Mouse (Mus musculus) embryonic fibroblast, embryonic 13.5 days (primary cell): ENCODE measurements around the gene Dbi. TPM values are rescaled to one million over a fixed set of nuclear protein-coding genes. Genes with fewer than 3 reads are reported as not detected.

Source experiments
- H3K27ac ChIP-seq: 2 replicates; pipeline ENCODE4 v1.5.1; 2012; ENCODE audit warnings: low read length, control low read depth, inconsistent platforms; ENCODE audit not compliant: insufficient read depth
- H3K4me1 ChIP-seq: 2 replicates; pipeline ENCODE4 v1.6.1; 2011; ENCODE audit warnings: low read length; ENCODE audit not compliant: control insufficient read depth, insufficient read depth
- H3K4me3 ChIP-seq: 2 replicates; pipeline ENCODE4 v1.5.1; 2011; ENCODE audit warnings: mild to moderate bottlenecking, control low read depth, low read length; ENCODE audit not compliant: insufficient read depth
- CTCF ChIP-seq: IDR thresholded peaks from 2 replicates; pipeline ENCODE4 v1.5.1; 2011; ENCODE audit warnings: mild to moderate bottlenecking, control low read depth, low read length, moderate library complexity, borderline replicate concordance; ENCODE audit not compliant: insufficient read depth
- POLR2A ChIP-seq: IDR thresholded peaks from 2 replicates; pipeline ENCODE4 v1.6.1; 2011; ENCODE audit warnings: low read depth, mild to moderate bottlenecking, control low read depth, low read length, moderate library complexity
- polyA plus RNA-seq: library from polyadenylated mRNA; stranded (reverse); fragments of >200 nt; gene quantifications from 2 replicates; pipeline ENCODE4 v1.2.4, GENCODE M21; 2011; ENCODE audit warnings: low read depth; ENCODE audit not compliant: missing spikeins, insufficient read length

Gene Dbi
- polyA plus RNA-seq, 1 experiment = 267 TPM

DNA sequence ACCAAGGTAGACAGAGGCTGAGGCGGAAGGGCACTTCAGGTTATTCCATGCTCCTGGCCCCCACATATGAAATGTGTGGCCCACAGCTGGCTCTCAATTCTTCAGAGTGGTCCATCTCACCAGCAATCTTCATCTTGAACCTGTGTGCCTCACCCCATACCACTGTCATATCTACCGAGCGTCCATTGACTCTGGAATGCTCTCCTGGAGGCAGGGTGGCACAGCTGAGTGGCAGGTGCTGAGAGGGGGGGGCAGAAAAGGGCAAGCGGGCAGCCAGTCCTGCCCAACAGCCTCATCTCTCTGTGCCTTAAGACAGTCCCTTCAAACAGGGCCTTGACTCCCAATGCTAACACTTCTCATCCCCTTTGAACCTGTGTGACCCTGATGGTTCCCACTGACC, 49.7 kb downstream of the Dbi start:
- no peak overlapping the region for H3K4me3 ChIP-seq
- H3K27ac ChIP-seq = no peak overlapping the region
- peaks cover 10% of the 10 kb centered on the region for H3K4me1 ChIP-seq
- no peak for TF ChIP-seq POLR2A
- no peak for TF ChIP-seq CTCF

GRCm38 (mm10) chr1:120070168-120070567, 50.7 kb downstream of the Dbi start:
- TF ChIP-seq CTCF (no peak), POLR2A (no peak)
- Histone ChIP-seq H3K4me1 (peaks cover 10% of the 10 kb centered on the region), H3K4me3 (no peak overlapping the region), H3K27ac (no peak overlapping the region)

DNA sequence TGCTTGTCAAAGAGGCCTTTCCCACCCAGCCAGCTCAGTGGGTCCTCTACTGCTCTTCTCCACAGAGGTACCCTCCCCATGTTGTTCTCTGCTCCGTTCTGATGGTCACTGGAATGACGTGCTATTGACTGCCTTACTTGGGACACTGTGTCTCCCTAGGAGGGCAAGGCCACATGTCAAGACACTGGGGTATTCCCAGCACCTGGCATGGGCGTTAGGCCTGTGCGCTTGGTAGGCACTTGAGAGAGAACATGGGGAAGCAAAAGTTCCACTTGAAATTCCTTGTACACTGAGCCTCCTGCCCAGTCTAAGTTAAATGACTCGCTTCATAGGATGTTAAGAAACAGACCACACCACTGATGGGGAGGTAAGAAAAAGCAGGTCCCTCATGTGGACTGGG, 51.8 kb downstream of the Dbi start:
- TF ChIP-seq CTCF (no peak), POLR2A (no peak)
- Histone ChIP-seq H3K27ac (no peak overlapping the region), H3K4me3 (no peak overlapping the region), H3K4me1 (peaks cover 6% of the 10 kb centered on the region)

- H3K4me3 ChIP-seq = no peak overlapping the region
- TF ChIP-seq POLR2A = no peak
- no peak for TF ChIP-seq CTCF
- no peak overlapping the region for H3K27ac ChIP-seq
- 0 out of 2 replicates have a peak, but pooled peaks cover 2% of the 10 kb centered on the region for H3K4me1 ChIP-seq
Observed at GRCm38 (mm10) chr1:120066625-120067024, 54.3 kb downstream of the Dbi start.

DNA sequence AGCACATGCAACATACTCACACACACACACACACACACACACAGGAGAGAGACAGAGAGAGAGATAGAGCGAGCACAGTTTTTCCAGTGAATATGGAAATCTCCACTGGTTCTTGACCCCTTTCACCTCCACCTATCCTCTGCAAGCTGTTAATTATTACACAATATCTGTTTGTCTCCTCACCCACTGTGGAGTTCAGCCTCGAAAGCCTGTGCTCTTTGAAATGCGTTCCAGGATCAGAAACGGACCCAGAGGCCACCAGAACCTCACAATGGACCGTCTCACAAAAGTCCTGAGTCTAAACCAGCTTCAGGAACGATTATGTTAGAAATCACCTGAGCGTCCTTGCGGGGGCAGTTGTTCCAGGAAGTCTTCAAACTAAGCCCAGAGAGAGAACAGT, 54.7 kb downstream of the Dbi start:
- H3K27ac ChIP-seq = no peak overlapping the region
- TF ChIP-seq CTCF = no peak
- TF ChIP-seq POLR2A = no peak

GRCm38 (mm10) chr1:120064036-120064682, 56.7 kb downstream of the Dbi start:
- Histone ChIP-seq H3K4me3 (no peak overlapping the region), H3K27ac (no peak overlapping the region), H3K4me1 (0 out of 2 replicates have a peak, but pooled peaks cover 2% of the 10 kb centered on the region)
- TF ChIP-seq CTCF = no peak
- no peak for TF ChIP-seq POLR2A

More for the DNA sequence above, 54.7 kb downstream of the Dbi start:
- Histone ChIP-seq H3K4me3 (no peak overlapping the region), H3K4me1 (0 out of 2 replicates have a peak, but pooled peaks cover 2% of the 10 kb centered on the region)

Other genes with a start within 250 kb of the Dbi start
- 3.5 and 3.6 TPM in 2 replicates for gene Tmem177, start 207.9 kb downstream of the Dbi start, polyA plus RNA-seq
- gene Cfap221, start 123.8 kb downstream of the Dbi start, polyA plus RNA-seq = not detected in 2 replicates
- gene Sctr, start 114.2 kb downstream of the Dbi start, polyA plus RNA-seq = not detected in 2 replicates
- 18.7 and 25.9 TPM in 2 replicates for gene Tmem37, start 47.0 kb downstream of the Dbi start, polyA plus RNA-seq
- 4.0 and 7.2 TPM in 2 replicates for gene 3110009E18Rik, start 109 bp upstream of the Dbi start, polyA plus RNA-seq
- gene Steap3, start 151.6 kb upstream of the Dbi start, polyA plus RNA-seq = 8.9 and 23.2 TPM in 2 replicates
- not detected in 2 replicates for gene C1ql2, start 219.5 kb upstream of the Dbi start, polyA plus RNA-seq